Mouse (Mus musculus) lung, postnatal 0 days (tissue): ENCODE measurements around the gene Depp1. TPM values are rescaled to one million over a fixed set of nuclear protein-coding genes. Genes with fewer than 3 reads are reported as not detected.

Experiments
- ATAC-seq: fragments of 200-750 bp; cut with Nextera tagmentation; 2 replicates; pipeline ENCODE4 v1.8.0; 2017; ENCODE audit warnings: moderate library complexity
- DNase-seq: peaks from one replicate; pipeline ENCODE4 v3.0.0-alpha.2; 2016; ENCODE audit warnings: low spot score
- H3K27ac ChIP-seq: fragments of 300-500 bp; sonication (generic); 2 replicates; pipeline ENCODE4 v1.5.1; 2014; ENCODE audit warnings: antibody characterized with exemption, mild to moderate bottlenecking, low read length, mixed read lengths
- H3K27me3 ChIP-seq: fragments of 300-500 bp; sonication (generic); replicated peaks from 2 replicates; pipeline ENCODE4 v1.6.1; 2014; ENCODE audit warnings: low read length, mixed read lengths; ENCODE audit not compliant: insufficient read depth
- H3K36me3 ChIP-seq: fragments of 300-500 bp; sonication (generic); 2 replicates; pipeline ENCODE4 v1.6.1; 2014; ENCODE audit warnings: low read length, mixed read lengths; ENCODE audit not compliant: insufficient read depth
- H3K4me1 ChIP-seq: fragments of 300-500 bp; sonication (generic); 2 replicates; pipeline ENCODE4 v1.6.1; 2014; ENCODE audit warnings: antibody characterized with exemption, low read depth, low read length, mixed read lengths; ENCODE audit not compliant: insufficient read depth
- H3K4me2 ChIP-seq: fragments of 300-500 bp; sonication (generic); replicated peaks from 2 replicates; pipeline ENCODE4 v1.6.1; 2014; ENCODE audit warnings: low read depth, mild to moderate bottlenecking, low read length, moderate library complexity, mixed read lengths
- H3K4me3 ChIP-seq: fragments of 300-500 bp; sonication (generic); 2 replicates; pipeline ENCODE4 v1.5.1; 2014; ENCODE audit warnings: low read depth, low read length
- H3K9ac ChIP-seq: fragments of 300-500 bp; sonication (generic); replicated peaks from 2 replicates; pipeline ENCODE4 v1.6.1; 2014; ENCODE audit warnings: low read depth, mild to moderate bottlenecking
- H3K9me3 ChIP-seq: fragments of 300-500 bp; sonication (generic); 2 replicates; pipeline ENCODE4 v1.6.1; 2016; ENCODE audit warnings: low read length, mixed read lengths
- CTCF ChIP-seq: IDR thresholded peaks from 2 replicates; pipeline ENCODE4 v1.5.1; 2016; ENCODE audit warnings: antibody characterized with exemption, mild to moderate bottlenecking
- EP300 ChIP-seq: IDR thresholded peaks from 2 replicates; pipeline ENCODE4 v1.6.1; 2016; ENCODE audit warnings: antibody characterized with exemption, mild to moderate bottlenecking, control low read depth
- WGBS: fragments of 180-500 bp; shearing (Covaris S2); extraction: QIAGEN DNeasy Blood & Tissue Kit; methylation state at CpG from one replicate; pipeline ENCODE4 v1.1.7; 2014; 5-methylcytosine and 5-hydroxymethylcytosine counted together
- polyA plus RNA-seq: library from polyadenylated mRNA; unstranded; fragments of >200 nt; fragmentation: Nextera tagmentation; extraction: Ambion mirVana; gene quantifications from 2 replicates; pipeline ENCODE4 v1.2.1, GENCODE M21; 2015

Gene Depp1
- polyA plus RNA-seq, 1 experiment from 2014 or later, result 86.1 TPM

- Histone ChIP-seq H3K9ac (no peak overlapping the region), H3K9me3 (no peaks in the 10 kb centered on the region), H3K27me3 (no peaks in the 10 kb centered on the region), H3K4me2 (no peak overlapping the region), H3K27ac (peak overlapping the region; percentile 95; the same call in 1 of the 2 replicates), H3K36me3 (no peaks in the 10 kb centered on the region), H3K4me3 (no peak overlapping the region), H3K4me1 (peaks cover 11% of the 10 kb centered on the region; the same call in 1 of the 2 replicates)
- TF ChIP-seq CTCF (peak; percentile 94), EP300 (0 out of 2 replicates have a peak, but pooled peaks have one; percentile 32)
- DNase-seq (peak; percentile 85), ATAC-seq (peak; percentile 33; the same call in 1 of the 2 replicates)
- 45% methylated on average over 9 of the region's 9 CpGs for WGBS
Observed at GRCm38 (mm10) chr6:116653684-116654454, 3.5 kb downstream of the Depp1 start.

GRCm38 (mm10) chr6:116663364-116663763 lies 13.0 kb downstream of the Depp1 start:
- Histone ChIP-seq H3K27ac (no peak overlapping the region), H3K4me1 (no peaks in the 10 kb centered on the region), H3K27me3 (no peaks in the 10 kb centered on the region), H3K9ac (no peak overlapping the region), H3K9me3 (no peaks in the 10 kb centered on the region), H3K4me2 (no peak overlapping the region), H3K4me3 (no peak overlapping the region), H3K36me3 (no peaks in the 10 kb centered on the region)
- TF ChIP-seq CTCF (no peak), EP300 (no peak)
- no peak for ATAC-seq
- WGBS, result 67% methylated on average over 2 of the region's 2 CpGs
- no peak for DNase-seq

- no peaks in the 10 kb centered on the region for H3K9me3 ChIP-seq
- no peaks in the 10 kb centered on the region for H3K36me3 ChIP-seq
- H3K4me2 ChIP-seq, result no peak overlapping the region
- WGBS, result 72% methylated on average over 6 of the region's 6 CpGs
- ATAC-seq (peak; percentile 67), DNase-seq (peak; percentile 55)
- no peak overlapping the region for H3K4me3 ChIP-seq
- H3K27ac ChIP-seq, result no peak overlapping the region
- H3K4me1 ChIP-seq, result no peaks in the 10 kb centered on the region
- H3K9ac ChIP-seq, result no peak overlapping the region
- TF ChIP-seq EP300 (no peak), CTCF (no peak)
- H3K27me3 ChIP-seq, result no peaks in the 10 kb centered on the region
Observed at GRCm38 (mm10) chr6:116664031-116664430, 13.6 kb downstream of the Depp1 start.

GRCm38 (mm10) chr6:116664830-116665229 lies 14.4 kb downstream of the Depp1 start:
- Histone ChIP-seq H3K9ac (no peak overlapping the region), H3K4me2 (no peak overlapping the region), H3K27me3 (no peaks in the 10 kb centered on the region), H3K9me3 (no peaks in the 10 kb centered on the region), H3K36me3 (no peaks in the 10 kb centered on the region), H3K4me1 (no peaks in the 10 kb centered on the region), H3K4me3 (no peak overlapping the region), H3K27ac (no peak overlapping the region)
- TF ChIP-seq CTCF (no peak), EP300 (no peak)
- WGBS, result 74% methylated on average over 3 of the region's 3 CpGs
- ATAC-seq, result no peak
- no peak for DNase-seq

GRCm38 (mm10) chr6:116666085-116666750 lies 15.8 kb downstream of the Depp1 start:
- WGBS, result 77% methylated on average over 12 of the region's 12 CpGs
- TF ChIP-seq CTCF (no peak), EP300 (0 out of 2 replicates have a peak, but pooled peaks have one; percentile 21)

GRCm38 (mm10) chr6:116666892-116667291 lies 16.5 kb downstream of the Depp1 start:
- Histone ChIP-seq H3K9ac (no peak overlapping the region), H3K36me3 (no peaks in the 10 kb centered on the region), H3K27me3 (no peaks in the 10 kb centered on the region), H3K9me3 (no peaks in the 10 kb centered on the region), H3K4me3 (no peak overlapping the region), H3K4me1 (no peaks in the 10 kb centered on the region), H3K27ac (no peak overlapping the region), H3K4me2 (no peak overlapping the region)
- ATAC-seq (no peak), DNase-seq (no peak)
- TF ChIP-seq CTCF (no peak), EP300 (no peak)
- 66% methylated on average over 3 of the region's 3 CpGs for WGBS

More at GRCm38 (mm10) chr6:116666085-116666750, 15.8 kb downstream of the Depp1 start:
- Histone ChIP-seq H3K4me2 (no peak overlapping the region), H3K9me3 (no peaks in the 10 kb centered on the region), H3K27me3 (no peaks in the 10 kb centered on the region), H3K36me3 (no peaks in the 10 kb centered on the region), H3K27ac (no peak overlapping the region), H3K4me1 (no peaks in the 10 kb centered on the region), H3K9ac (no peak overlapping the region), H3K4me3 (no peak overlapping the region)
- ATAC-seq (no peak), DNase-seq (peak; percentile 50)
